Mouse (Mus musculus) hindbrain, embryonic 11.5 days (tissue): ENCODE results near the gene Npr1. TPM values are rescaled to one million over a fixed set of nuclear protein-coding genes. Genes with fewer than 3 reads are reported as not detected.

Source experiments
- ATAC-seq: fragments of 200-750 bp; cut with Nextera tagmentation; 2 replicates; pipeline ENCODE4 v1.8.0; 2017; ENCODE audit warnings: mild to moderate bottlenecking, moderate TSS enrichment, moderate library complexity; ENCODE audit not compliant: low FRiP score
- DNase-seq: peaks from one replicate; pipeline ENCODE4 v3.0.0-alpha.2; 2015; ENCODE audit warnings: low spot score
- H3K27ac ChIP-seq: fragments of 300-500 bp; sonication (generic); 2 replicates; pipeline ENCODE4 v1.5.1; 2014; ENCODE audit warnings: mild to moderate bottlenecking, low read depth, low read length
- H3K27me3 ChIP-seq: fragments of 300-500 bp; sonication (generic); 2 replicates; pipeline ENCODE4 v1.6.1; 2014; ENCODE audit warnings: mild to moderate bottlenecking, low read length, moderate library complexity, mixed read lengths; ENCODE audit not compliant: control insufficient read depth, insufficient read depth
- H3K36me3 ChIP-seq: fragments of 300-500 bp; sonication (generic); 2 replicates; pipeline ENCODE4 v1.6.1; 2014; ENCODE audit warnings: mild to moderate bottlenecking, low read length, moderate library complexity, mixed read lengths; ENCODE audit not compliant: control insufficient read depth, insufficient read depth
- H3K4me1 ChIP-seq: fragments of 300-500 bp; sonication (generic); replicated peaks from 2 replicates; pipeline ENCODE4 v1.6.1; 2014; ENCODE audit warnings: low read length, mixed read lengths; ENCODE audit not compliant: control insufficient read depth, insufficient read depth
- H3K4me2 ChIP-seq: fragments of 300-500 bp; sonication (generic); replicated peaks from 2 replicates; pipeline ENCODE4 v1.6.1; 2014; ENCODE audit warnings: mild to moderate bottlenecking, low read depth, low read length
- H3K4me3 ChIP-seq: fragments of 300-500 bp; sonication (generic); 2 replicates; pipeline ENCODE4 v1.5.1; 2014; ENCODE audit warnings: low read depth, low read length
- H3K9ac ChIP-seq: fragments of 300-500 bp; sonication (generic); 2 replicates; pipeline ENCODE4 v1.6.1; 2014; ENCODE audit warnings: low read depth, low read length
- H3K9me3 ChIP-seq: fragments of 300-500 bp; sonication (generic); 2 replicates; pipeline ENCODE4 v1.6.1; 2016; ENCODE audit warnings: low read length; ENCODE audit not compliant: control insufficient read depth
- whole genome bisulfite sequencing: fragments of 180-500 bp; shearing (Covaris S2); extraction: QIAGEN DNeasy Blood & Tissue Kit; methylation state at CpG from one replicate; pipeline ENCODE4 v1.1.7; 2014; 5-methylcytosine and 5-hydroxymethylcytosine counted together
- polyA plus RNA-seq: library from polyadenylated mRNA; unstranded; fragments of >200 nt; fragmentation: Nextera tagmentation; extraction: Ambion mirVana; gene quantifications from 2 replicates; pipeline ENCODE4 v1.2.1, GENCODE M21; 2014

Npr1 gene
- polyA plus RNA-seq, 1 experiment from 2014 or later: 3.7 TPM

DNA sequence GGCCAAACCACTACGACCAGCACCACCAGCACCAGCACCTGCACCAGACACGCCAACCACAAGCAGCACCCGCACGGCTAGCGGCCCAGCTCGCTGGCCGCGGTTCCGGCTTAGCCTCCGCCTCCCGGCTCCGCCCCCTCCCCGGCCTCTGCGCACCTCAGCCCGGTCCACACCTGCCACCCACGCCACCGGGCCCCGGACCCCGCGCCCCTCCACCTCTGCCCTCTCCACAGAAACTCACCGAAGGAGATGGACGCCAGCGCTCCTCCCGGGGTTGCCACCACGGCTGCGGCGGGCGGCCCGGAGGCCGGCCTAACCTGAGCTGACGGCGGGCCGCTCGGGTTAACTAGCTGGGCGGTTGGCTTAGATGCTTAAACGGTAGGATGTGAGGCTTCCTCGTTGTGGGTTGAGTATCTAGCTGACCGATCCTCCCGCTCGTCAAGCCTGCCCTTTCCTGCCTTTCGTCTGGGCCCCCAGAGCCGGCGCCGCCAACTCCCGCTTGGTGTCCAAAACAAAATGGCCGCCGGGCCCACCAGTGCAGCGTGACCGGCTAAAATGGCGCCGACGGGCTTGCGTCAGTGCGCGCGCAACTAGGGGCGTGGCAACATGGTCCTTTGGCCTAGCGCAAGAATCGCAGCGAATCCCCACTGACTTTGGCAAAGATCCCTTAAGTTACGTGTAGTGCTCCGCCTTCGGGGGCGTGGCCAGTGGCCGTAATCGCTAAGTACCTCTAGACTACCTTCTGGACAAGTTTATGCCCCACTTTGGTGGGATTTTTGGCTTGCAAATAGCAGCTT is 43.5 kb upstream of the Npr1 start, which contains the start of gene Chtop:
TSS of gene Chtop (minus strand) at position 549 of the 797 bp plus-strand sequence.
- Histone ChIP-seq H3K9me3 (no peaks in the 10 kb centered on the region), H3K4me1 (0 out of 2 replicates have a peak, but pooled peaks cover 2% of the 10 kb centered on the region), H3K36me3 (peaks cover 12% of the 10 kb centered on the region; the same call in 1 of the 2 replicates), H3K4me3 (peak within 1 kb of the TSS; percentile 77), H3K27me3 (no peaks in the 10 kb centered on the region), H3K9ac (peak within 1 kb of the TSS; percentile 87), H3K27ac (peak within 1 kb of the TSS; percentile 86), H3K4me2 (peak within 1 kb of the TSS; percentile 83)
- under 1% methylated on average over 62 of the region's 66 CpGs for WGBS
- ATAC-seq (peak; percentile 93), DNase-seq (peak; percentile 100)

DNA sequence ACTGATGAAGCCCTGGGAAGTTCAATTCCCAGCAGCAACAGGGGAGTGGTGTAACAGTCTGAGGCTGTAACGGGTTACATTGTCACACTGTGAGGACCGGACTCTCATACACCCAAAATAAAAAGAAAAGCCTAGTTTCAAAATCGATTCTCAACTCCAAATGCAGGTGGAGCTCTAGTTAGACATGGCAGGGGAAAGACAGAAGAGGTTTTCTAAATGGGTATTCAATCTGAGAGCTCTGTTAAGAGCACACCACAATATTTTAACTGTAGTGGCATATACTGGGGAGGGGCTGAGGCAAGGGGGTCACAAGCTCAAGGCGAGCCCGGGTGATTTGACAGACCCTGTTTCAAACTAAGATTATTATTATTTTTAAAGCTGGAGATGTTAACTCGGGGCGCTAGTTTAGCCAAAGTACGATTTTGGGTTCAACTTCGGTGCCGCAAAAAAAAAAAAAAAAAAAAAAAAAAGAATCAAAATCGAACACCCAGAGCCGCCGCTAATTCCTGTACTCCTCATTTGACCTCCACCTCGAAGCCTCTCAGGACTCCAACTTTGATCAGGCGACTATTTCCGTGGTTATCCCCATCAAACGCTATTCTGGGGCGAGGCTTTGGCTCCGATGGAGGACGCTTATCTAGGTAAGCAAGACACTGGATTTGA is 42.8 kb upstream of the Npr1 start:
- Histone ChIP-seq H3K9ac (peak overlapping the region; percentile 87), H3K36me3 (peaks cover 12% of the 10 kb centered on the region; the same call in 1 of the 2 replicates), H3K4me1 (0 out of 2 replicates have a peak, but pooled peaks cover 2% of the 10 kb centered on the region), H3K4me2 (peak overlapping the region; percentile 83), H3K27ac (peak overlapping the region; percentile 86), H3K9me3 (no peaks in the 10 kb centered on the region), H3K27me3 (no peaks in the 10 kb centered on the region), H3K4me3 (peak overlapping the region; percentile 77)
- DNase-seq (no peak), ATAC-seq (no peak)
- WGBS: 7% methylated on average over 20 of the region's 20 CpGs

DNA sequence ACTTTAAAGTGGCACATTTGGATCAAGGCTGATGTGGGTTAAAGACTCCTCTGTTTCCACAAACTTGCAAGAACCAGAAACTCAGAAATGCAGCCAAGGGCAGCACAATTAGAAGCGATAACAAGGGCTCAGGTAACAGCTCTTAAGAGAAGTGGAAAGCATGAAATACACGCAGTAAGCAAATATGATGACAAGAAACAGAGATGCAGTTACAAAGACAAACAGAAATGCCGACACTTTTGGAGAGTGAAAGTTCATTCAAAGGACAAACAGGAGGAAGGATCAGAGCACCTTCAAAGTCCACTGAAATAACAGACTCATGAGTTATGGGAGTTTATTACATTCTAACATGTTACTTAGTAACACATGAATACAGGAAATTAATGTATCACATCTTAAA is 40.7 kb upstream of the Npr1 start:
- H3K4me1 ChIP-seq: 0 out of 2 replicates have a peak, but pooled peaks cover 2% of the 10 kb centered on the region
- no peak overlapping the region for H3K27ac ChIP-seq
- DNase-seq: no peak
- H3K4me3 ChIP-seq: no peak overlapping the region
- peaks cover 19% of the 10 kb centered on the region for H3K36me3 ChIP-seq
- H3K4me2 ChIP-seq: no peak overlapping the region
- no peak for ATAC-seq
- H3K9ac ChIP-seq: no peak overlapping the region
- H3K27me3 ChIP-seq: no peaks in the 10 kb centered on the region
- WGBS: 95% methylated on average over 3 of the region's 3 CpGs
- H3K9me3 ChIP-seq: no peaks in the 10 kb centered on the region

DNA sequence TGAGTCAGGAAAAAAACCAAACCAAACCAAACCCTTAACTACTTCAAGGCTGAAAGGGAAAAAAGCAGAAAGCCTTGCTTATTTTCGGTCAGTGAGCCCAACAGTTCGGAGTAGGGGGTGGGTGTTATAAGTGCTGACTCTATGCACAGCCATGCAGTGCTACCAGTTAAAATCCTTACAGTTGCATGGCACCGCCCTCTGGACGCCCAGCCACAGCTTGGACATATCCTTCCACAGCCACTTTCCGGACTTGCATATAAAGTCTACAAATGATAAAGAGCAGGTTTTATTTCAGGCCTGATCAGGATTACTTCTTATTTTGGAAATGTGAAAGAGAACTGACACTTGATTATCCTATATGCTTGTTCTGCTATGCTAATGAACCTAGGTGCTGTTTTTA is 39.5 kb upstream of the Npr1 start:
- Histone ChIP-seq H3K9me3 (no peaks in the 10 kb centered on the region), H3K4me2 (no peak overlapping the region), H3K27ac (no peak overlapping the region), H3K9ac (no peak overlapping the region), H3K4me3 (no peak overlapping the region), H3K27me3 (no peaks in the 10 kb centered on the region), H3K36me3 (peaks cover 20% of the 10 kb centered on the region), H3K4me1 (0 out of 2 replicates have a peak, but pooled peaks cover 2% of the 10 kb centered on the region)
- ATAC-seq (no peak), DNase-seq (no peak)
- WGBS: 97% methylated on average over 5 of the region's 5 CpGs

DNA sequence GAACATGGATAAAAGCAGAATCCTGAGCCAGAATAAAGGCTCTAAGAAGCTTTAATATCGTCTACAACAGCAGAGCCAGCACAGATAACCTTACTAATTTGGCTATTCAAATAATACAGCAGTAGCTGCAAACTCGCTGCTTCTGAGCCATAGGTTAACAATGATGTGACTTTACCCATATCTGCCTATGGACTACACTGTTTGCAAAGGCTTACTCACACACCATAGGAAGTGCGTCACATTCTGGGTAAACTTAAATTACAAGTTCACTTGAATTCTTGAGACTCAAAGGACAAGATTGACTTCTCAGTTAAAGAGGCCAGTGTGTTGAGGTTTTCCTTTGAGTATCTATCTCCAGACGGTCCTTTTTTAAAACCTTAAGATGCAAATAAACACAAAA is 37.8 kb upstream of the Npr1 start:
- ATAC-seq (no peak), DNase-seq (no peak)
- Histone ChIP-seq H3K4me3 (no peak overlapping the region), H3K27ac (no peak overlapping the region), H3K9ac (no peak overlapping the region), H3K4me1 (0 out of 2 replicates have a peak, but pooled peaks cover 2% of the 10 kb centered on the region), H3K36me3 (peaks cover 20% of the 10 kb centered on the region), H3K27me3 (no peaks in the 10 kb centered on the region), H3K4me2 (no peak overlapping the region), H3K9me3 (no peaks in the 10 kb centered on the region)
- 91% methylated on average over 4 of the region's 4 CpGs for WGBS

DNA sequence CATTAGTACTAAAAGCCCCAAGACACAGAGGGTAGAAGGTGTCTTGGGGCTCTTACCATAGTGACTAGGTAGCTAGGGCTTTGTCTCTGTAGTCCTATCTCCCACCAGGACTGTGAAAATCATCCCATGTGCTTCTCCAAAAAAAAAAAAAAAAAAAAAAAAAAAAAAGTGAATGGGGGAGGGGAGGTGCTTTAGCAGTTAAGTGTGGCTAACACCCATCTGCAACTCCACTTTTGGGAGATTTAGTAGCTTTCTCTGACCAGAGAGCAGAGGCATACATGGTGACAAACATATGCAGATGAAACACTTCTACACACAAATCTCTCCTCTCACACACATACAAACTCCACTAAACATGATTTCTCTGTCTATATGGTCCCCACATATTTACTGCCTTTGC is 31.9 kb upstream of the Npr1 start:
- Histone ChIP-seq H3K27ac (no peak overlapping the region), H3K4me2 (no peak overlapping the region), H3K27me3 (no peaks in the 10 kb centered on the region), H3K9me3 (no peaks in the 10 kb centered on the region), H3K9ac (no peak overlapping the region), H3K4me3 (no peak overlapping the region), H3K36me3 (peaks cover 4% of the 10 kb centered on the region), H3K4me1 (no peaks in the 10 kb centered on the region)
- DNase-seq (no peak), ATAC-seq (no peak)

DNA sequence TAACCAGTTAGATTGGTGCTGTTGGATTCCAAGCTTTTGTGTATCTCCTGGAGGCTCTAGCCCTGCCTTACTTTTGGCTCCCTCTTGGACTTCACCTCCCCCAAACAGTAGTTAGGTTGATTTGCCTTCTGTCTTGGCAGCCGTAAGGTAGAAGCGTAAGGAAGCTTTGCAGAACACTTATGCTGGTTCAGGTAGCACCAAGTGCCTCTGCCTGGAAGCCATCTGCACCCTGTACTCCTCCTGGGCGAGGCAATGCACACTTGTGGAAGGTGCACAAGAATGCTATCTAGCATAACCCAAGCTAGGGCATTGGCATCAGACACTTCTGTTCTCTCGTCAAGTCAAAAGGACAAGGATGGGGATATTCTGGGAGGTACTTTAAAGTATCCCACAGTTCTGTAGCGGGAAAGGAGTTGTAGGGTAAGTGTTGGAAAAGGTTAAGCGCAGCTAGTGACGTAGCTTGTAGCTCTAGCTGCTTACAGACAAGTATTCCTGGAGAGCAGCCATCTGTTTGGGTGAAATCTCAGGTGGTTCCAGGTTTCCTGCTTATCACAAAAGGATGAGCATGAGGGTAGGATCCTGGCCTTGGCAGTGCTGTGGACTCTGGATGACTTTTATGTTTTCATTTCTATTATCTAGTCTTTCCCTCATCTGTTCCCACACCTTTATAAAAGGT is 30.3 kb upstream of the Npr1 start:
- DNase-seq (no peak), ATAC-seq (no peak)
- H3K4me3 ChIP-seq: no peak overlapping the region
- H3K36me3 ChIP-seq: no peaks in the 10 kb centered on the region
- no peaks in the 10 kb centered on the region for H3K9me3 ChIP-seq
- H3K4me2 ChIP-seq: no peak overlapping the region
- no peak overlapping the region for H3K27ac ChIP-seq
- H3K4me1 ChIP-seq: no peaks in the 10 kb centered on the region
- WGBS: 95% methylated on average over 7 of the region's 7 CpGs
- no peak overlapping the region for H3K9ac ChIP-seq
- no peaks in the 10 kb centered on the region for H3K27me3 ChIP-seq

DNA sequence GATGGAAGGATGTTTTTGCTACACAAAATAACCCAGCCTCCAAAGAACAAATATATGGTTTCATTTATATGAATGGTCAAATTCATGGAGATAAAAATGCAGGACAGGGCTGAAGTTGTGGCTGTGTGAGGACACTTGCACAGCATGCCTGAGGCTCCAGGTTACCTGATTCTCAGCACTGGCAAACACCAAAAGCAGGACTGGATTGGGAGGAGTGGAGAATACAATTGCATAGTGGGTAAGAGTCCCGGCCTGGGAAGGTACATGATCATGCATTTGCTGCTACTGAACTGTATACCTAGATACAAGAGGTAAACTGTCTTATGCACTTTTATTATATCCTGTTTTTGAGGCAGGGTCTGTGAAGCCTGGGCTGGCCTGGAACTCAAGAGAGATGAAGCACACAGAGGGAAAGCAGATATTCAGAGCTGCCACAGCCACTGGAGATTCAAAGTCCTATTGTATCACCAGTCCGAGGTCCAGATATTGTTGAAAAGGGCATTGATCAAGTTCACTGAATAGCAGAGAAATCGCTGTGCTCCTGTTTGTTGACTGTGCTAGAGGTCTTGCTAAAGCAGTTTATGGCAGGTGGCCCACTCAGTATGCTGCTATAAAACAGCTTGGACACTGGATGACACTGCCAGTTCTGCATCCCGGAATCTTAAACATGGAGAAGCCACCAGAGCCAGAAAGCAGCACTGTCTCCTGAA is 28.3 kb upstream of the Npr1 start:
- ATAC-seq: no peak
- Histone ChIP-seq H3K9me3 (no peaks in the 10 kb centered on the region), H3K4me1 (0 out of 2 replicates have a peak, but pooled peaks cover 3% of the 10 kb centered on the region), H3K9ac (no peak overlapping the region), H3K4me3 (no peak overlapping the region), H3K4me2 (no peak overlapping the region), H3K27ac (no peak overlapping the region), H3K36me3 (no peaks in the 10 kb centered on the region; the same call in 1 of the 2 replicates), H3K27me3 (no peaks in the 10 kb centered on the region)
- no peak for DNase-seq
- 68% methylated on average over 4 of the region's 4 CpGs for WGBS
